Mouse (Mus musculus): ENCODE results near the gene Rom1. TPM values are rescaled to one million over a fixed set of nuclear protein-coding genes. Genes with fewer than 3 reads are reported as not detected.
A peak's percentile ranks its signal among the peaks of the same experiment; 100 is the strongest.

Gene Rom1
- total RNA-seq, 2 experiments from 2014 or later = 3.5 to 4.0 TPM

DNA sequence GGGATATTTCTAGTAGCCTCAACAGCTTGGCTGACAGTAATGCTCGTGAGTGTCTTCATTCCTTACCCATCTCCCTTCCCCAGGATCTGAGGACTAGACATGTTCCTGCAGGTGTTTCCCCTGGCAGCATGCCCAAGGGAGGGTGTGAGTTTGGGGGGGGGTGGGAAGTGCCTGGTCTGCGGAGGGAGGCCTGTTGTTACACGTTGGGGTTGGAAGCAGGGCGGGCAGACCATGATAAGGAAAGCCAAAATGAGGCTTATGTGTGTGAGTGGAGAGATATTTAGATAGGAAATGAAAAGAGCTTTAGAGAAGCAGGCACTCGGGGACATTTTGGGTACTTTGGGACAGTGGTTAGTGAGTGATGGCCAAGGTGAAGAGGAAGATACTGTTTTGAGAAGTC lies 14.9 kb upstream of the Rom1 start:
- DNase-seq (ENCODE audit: low spot score in 2 of 2) = no peak
- intact Hi-C loops (cut with DNase I) = no loop called here

GRCm38 (mm10) chr19:8943047-8943446 lies 13.9 kb upstream of the Rom1 start:
- no peak for DNase-seq (ENCODE audit: low spot score in 2 of 2)
- intact Hi-C loops (cut with DNase I) = no loop called here

- DNase-seq (ENCODE audit: low spot score in 2 of 2) = peak in 1 of 2 experiments; percentile 59
- intact Hi-C loops (cut with DNase I) = no loop called here
Observed at GRCm38 (mm10) chr19:8942276-8942964, 13.3 kb upstream of the Rom1 start.

DNA sequence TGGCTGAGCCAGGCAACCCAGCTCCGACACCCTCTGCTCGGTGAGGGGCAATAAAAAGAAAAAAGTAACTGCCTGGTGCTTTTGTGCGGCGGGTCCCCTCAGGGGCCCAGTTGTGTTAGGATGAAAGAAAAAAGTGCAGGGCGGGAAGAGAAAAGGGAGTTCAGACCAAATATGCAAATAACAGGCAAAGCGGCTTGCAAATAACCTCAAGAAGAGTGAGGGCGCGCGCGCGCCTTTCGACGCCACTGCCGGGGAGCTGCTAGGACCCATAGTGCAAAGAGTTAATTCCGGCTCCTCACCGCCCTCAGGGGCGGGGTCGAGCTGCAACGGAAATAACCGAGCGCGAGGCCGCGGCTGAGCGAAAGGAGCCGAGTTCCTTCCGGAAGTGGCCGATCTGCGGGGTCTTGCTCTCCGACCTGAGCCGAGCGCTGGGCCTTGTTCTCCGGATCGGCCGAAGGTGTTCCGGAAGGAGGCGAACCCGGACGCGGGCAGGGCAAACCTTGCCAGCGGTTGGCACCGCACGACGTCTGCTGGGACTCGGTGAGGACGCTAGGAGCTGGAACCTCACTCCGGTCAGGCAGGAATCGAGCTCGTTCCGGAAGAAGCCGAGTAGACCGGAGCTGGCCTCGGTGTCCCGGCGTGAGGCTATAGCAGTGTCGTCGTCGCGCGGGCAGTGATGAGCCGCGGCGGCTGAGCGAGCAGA lies 12.5 kb upstream of the Rom1 start, which contains the start of gene Mta2:
TSS of gene Mta2 (plus strand) at position 361 of the 703 bp plus-strand sequence.
- intact Hi-C loops (cut with DNase I) = no loop called here
- peak; percentile 95 to 96 for DNase-seq (ENCODE audit: low spot score in 2 of 2)

DNA sequence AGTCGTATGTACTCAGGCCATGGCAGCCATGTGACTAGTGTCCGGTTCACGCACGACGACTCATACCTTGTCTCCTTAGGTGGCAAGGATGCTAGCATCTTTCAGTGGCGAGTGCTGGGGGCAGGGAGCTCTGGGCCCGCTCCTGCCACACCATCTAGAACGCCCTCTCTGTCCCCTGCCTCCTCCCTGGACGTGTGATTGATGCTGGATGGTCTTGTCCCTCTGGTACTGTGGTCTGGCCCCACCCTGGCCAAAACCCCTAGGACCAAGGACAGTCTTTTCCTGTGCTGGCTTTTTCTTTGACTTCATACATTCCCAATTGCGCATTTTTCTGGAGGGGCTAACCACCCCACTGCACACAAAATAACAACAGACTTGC lies 12.0 kb upstream of the Rom1 start:
- intact Hi-C loops (cut with DNase I) = no loop called here
- no peak for DNase-seq (ENCODE audit: low spot score in 2 of 2)

DNA sequence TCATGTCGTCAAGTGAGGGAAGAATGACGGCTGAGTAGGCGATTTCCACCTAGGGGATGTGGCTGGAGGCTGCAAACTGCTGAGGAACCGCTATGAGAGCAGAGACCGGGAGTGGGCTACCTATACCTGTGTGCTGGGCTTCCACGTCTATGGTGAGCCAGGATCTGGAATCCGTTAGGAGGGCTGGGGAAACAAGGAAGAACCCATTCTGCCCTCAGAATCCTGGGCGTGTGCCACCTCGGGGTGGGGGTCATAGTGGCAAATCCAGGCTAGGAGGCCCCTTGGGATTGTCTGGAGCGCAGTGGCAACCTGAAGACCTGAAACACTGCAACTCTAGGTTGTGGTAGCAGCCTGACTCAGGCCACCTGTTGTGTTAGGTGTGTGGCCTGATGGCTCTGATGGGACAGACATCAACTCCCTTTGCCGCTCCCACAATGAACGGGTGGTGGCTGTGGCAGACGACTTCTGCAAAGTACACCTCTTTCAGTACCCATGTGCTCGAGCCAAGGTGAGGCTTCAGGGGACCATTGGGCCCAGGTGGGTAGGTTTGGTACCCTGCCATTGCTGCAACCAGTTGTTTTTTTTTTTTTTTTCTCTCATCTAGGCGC lies 11.5 kb upstream of the Rom1 start:
- intact Hi-C loops (cut with DNase I) = no loop called here
- DNase-seq (ENCODE audit: low spot score in 2 of 2) = no peak

DNA sequence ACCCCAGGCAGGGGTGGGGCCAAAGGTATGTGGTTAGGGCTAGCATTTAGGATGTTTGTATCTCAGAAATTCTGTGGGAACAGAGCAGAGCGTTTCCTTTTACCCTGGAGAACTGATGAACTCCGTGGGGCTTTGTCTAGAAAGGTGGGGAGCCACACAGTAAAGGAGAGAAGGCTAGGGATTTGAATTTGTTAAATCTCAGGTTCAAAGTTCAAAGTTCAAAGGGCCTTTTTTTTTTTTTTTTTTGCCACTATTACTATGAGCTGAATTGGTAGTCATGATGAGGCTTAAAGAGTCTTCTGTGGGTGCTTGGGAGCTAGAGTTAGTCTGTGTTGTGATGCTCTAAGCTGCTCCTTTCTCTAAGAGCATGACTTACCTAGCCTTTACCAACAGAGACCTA lies 7.6 kb upstream of the Rom1 start:
- DNase-seq (ENCODE audit: low spot score in 2 of 2) = no peak
- intact Hi-C loops (cut with DNase I) = no loop called here

DNA sequence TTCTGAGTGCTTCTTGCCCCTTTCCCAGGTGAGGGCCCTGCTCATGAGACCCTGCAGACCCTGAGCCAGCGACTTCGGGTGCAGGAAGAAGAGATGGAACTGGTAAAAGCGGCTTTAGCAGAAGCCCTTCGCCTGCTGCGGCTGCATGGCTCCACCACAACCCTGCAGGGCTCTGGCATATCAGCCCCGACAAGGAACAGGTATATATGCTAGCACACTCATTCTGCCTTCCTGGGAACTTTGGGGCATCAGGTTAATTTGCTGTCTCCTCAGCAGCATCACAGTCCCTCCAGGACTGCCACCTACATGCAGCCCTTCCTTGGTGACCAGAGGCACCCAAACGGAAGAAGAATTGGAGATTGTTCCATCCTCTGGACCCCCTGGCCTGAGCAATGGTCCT lies 1.6 kb upstream of the Rom1 start:
- no peak for DNase-seq (ENCODE audit: low spot score in 2 of 2)
- intact Hi-C loops (cut with DNase I) = no loop called here

- intact Hi-C loops (cut with DNase I) = no loop called here
- DNase-seq (ENCODE audit: low spot score in 2 of 2) = no peak
Observed at GRCm38 (mm10) chr19:8930117-8930516, 961 bp upstream of the Rom1 start.

- no peak for DNase-seq (ENCODE audit: low spot score in 2 of 2)
- intact Hi-C loops (cut with DNase I) = no loop called here
Observed at GRCm38 (mm10) chr19:8928689-8929223, 400 bp downstream of the Rom1 start.

DNA sequence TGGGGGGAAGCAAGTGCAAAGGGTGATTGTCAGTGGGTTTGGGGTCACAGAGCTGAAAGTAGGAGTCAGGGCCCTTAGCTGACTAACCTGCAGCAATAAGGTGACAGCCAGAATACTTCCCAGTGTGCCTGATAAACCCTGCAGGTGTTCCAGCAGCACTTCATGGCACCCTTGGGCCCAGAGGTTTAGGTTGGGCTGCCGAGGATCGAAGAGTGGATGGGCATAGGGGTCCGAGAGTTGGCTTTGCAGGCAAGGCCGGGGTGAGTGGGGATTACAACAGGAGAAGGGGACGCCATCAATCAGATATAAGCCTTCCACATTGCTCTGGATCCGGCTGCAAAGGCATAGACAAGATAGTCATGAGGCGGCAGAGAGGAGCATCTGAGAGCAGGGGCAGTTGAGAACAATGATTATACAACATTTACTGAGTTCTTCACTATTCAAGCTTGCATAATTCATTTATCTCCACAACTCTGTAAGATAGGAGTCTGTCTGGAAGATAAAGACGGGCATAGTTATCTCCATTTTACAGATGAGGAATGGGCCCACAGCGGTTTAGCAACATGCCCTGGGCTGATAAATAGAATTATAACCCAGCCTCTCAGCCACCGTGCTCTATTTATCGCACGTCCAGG lies 1.1 kb downstream of the Rom1 start:
- DNase-seq (ENCODE audit: low spot score in 2 of 2) = no peak
- intact Hi-C loops (cut with DNase I) = no loop called here

GRCm38 (mm10) chr19:8926766-8927165 lies 2.4 kb downstream of the Rom1 start:
- intact Hi-C loops (cut with DNase I) = no loop called here
- no peak for DNase-seq (ENCODE audit: low spot score in 2 of 2)

DNA sequence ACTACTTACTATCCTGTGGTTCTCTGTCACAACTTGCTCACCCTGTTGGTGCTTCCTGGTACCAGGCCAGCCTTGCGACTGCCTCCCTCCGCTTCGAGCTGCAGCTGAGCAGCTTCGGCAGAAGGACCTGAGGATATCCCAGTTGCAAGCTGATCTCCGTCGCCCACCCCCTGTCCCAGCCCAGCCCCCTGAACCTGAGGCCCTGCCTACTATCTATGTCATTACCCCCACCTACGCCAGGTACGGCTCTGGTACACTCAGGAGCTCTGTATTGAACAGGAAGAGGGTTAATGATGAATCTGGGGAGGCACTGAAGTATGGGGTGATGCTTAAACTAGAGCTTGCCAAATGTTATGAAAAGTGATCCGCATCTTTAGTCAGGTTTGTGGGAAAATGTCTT lies 7.4 kb downstream of the Rom1 start:
- no peak for DNase-seq (ENCODE audit: low spot score in 2 of 2)
- intact Hi-C loops (cut with DNase I) = no loop called here

- intact Hi-C loops (cut with DNase I) = no loop called here
- no peak for DNase-seq (ENCODE audit: low spot score in 2 of 2)
Observed at GRCm38 (mm10) chr19:8920836-8921291, 8.3 kb downstream of the Rom1 start.

- DNase-seq (ENCODE audit: low spot score in 2 of 2) = peak; percentile 91 to 93
- intact Hi-C loops (cut with DNase I) = no loop called here
Observed at GRCm38 (mm10) chr19:8920073-8920736, 9.0 kb downstream of the Rom1 start, which contains the start of gene B3gat3. TSS of gene B3gat3 (plus strand) at chr19:8920374.

DNA sequence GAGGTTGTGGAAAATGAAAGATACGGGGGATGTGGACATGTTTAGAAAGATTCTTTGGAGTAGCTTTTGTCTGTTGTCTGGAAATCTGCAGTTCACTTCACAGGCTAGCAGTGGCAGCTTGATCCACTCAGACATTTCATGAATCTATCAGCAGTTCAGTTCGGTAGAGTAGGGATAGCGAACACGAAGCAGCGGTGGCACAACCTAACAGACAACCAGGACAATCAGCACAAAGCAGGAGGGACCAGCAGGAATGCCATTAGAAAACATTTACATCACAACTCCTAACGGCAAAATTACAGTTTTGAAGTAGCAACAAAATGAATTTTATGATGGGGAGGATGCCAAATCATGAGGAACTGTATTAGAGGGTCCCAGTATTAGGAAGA lies 9.5 kb downstream of the Rom1 start:
- DNase-seq (ENCODE audit: low spot score in 2 of 2) = no peak
- intact Hi-C loops (cut with DNase I) = no loop called here

DNA sequence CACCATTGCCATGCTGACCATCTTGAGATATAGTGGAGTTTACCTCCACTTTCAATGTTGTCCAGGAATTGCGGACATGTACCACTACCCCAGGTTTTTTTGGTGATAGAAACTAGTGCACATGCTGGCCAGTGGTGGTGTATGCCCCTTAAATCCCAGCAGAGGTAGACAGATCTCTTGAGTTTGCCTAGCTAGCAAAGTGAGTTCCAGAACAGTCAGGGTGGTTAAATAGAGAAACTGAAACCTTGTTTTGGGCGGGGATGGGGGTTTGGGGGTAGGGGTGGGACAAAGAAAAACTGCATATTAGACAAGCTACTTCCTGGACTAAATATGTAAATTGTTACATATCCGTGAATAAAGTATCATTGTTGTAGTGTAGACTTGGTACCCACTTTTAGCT lies 10.2 kb downstream of the Rom1 start:
- intact Hi-C loops (cut with DNase I) = no loop called here
- no peak for DNase-seq (ENCODE audit: low spot score in 2 of 2)

- peak in 1 of 2 experiments; percentile 56 for DNase-seq (ENCODE audit: low spot score in 2 of 2)
- intact Hi-C loops (cut with DNase I) = no loop called here
Observed at GRCm38 (mm10) chr19:8914212-8914611, 14.9 kb downstream of the Rom1 start.

GRCm38 (mm10) chr19:8911810-8912209 lies 17.3 kb downstream of the Rom1 start:
- intact Hi-C loops (cut with DNase I) = no loop called here
- peak in 1 of 2 experiments; percentile 51 for DNase-seq (ENCODE audit: low spot score in 2 of 2)
